8 mouse cellular contexts compared by ENCODE assay signal in the genomic region with DNA sequence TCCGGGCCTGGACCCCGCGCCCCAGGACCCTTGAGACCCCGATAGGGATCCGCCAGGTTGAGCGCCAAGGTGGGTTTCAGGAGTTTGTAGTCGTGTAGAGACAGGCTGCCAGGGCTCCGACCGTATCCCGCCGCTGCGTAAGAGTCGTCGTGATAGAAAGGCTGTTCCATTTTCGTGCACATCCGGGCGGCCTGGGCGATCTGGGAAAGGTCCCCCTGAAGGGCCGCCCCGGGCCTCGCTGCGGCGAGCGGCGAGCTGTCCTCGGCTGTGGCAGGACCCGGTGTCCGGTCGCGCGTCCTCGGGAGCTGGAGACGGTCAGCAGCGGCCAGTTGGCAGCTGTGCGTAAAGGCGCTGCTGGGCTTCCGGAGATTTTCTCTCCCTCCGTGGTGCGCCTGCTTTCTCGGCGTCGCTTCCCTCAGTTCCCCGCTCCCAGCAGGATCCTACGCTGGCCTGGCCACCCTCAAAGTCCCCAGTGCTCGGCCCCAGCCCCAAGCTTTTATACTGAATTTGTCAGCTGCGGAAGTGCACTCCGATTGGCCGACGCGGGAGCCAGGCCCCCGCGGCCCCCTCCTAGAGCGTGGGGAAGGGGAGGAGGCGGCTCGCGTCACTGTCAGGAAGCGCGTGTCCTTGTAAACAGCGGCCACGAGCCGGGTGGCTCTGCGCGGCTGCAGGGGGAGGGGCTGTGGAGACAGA. TPM values are rescaled to one million over a fixed set of nuclear protein-coding genes. Genes with fewer than 3 reads are reported as not detected.
DNase-seq lines count a peak whose midpoint lies in the region; ATAC-seq lines count a peak whose summit lies in the region.

A gene (minus strand): TSS at position 471 of the 693 bp plus-strand sequence.

- no peaks in the 10 kb centered on the region for H3K9me3 ChIP-seq in intestine, embryonic 15.5 days

- H3K4me2 ChIP-seq in intestine, embryonic 15.5 days (replicated peaks) = peak within 1 kb of the TSS; percentile 89

- under 1% methylated on average over 63 of the region's 63 CpGs for WGBS in intestine, embryonic 15.5 days

- peak; percentile 97 for DNase-seq in adipocyte (ENCODE audit: low spot score)
- peak; percentile 86 for DNase-seq in embryo, embryonic 10 days (ENCODE audit: low spot score)
- DNase-seq in gastrocnemius, postnatal 36 days = peak; percentile 95
- peak; percentile 95 to 97 for DNase-seq in left cerebral cortex, postnatal 14 days (ENCODE audit: low spot score in 2 of 2)
- DNase-seq in right cerebral cortex, postnatal 14 days = peak; percentile 91
- DNase-seq in urinary bladder, postnatal 25 days (ENCODE audit: low spot score) = peak; percentile 96

- peaks cover 63% of the 10 kb centered on the region for H3K4me1 ChIP-seq in intestine, embryonic 15.5 days (replicated peaks)

- H3K27me3 ChIP-seq in intestine, embryonic 15.5 days (replicated peaks) = no peaks in the 10 kb centered on the region

- H3K4me3 ChIP-seq in intestine, embryonic 15.5 days (replicated peaks) = peak within 1 kb of the TSS; percentile 58

- H3K9ac ChIP-seq in intestine, embryonic 15.5 days = peak within 1 kb of the TSS; percentile 67

- peak within 1 kb of the TSS; percentile 90 for H3K27ac ChIP-seq in intestine, embryonic 15.5 days

- 0 out of 2 replicates have a peak, but pooled peaks cover under 1% of the 10 kb centered on the region for H3K36me3 ChIP-seq in intestine, embryonic 15.5 days

- intact Hi-C loops in gastrocnemius, postnatal 36 days (cut with DNase I) = no loop called here
- intact Hi-C loops in left cerebral cortex, postnatal 14 days (cut with DNase I) = no loop called here

- ATAC-seq in intestine, embryonic 15.5 days = peak; percentile 67
- peak; percentile 20 for ATAC-seq in megakaryocyte-erythroid progenitor cell, adult 5-6 weeks (replicated peaks; ENCODE audit: low FRiP score, low TSS enrichment, poor library complexity, severe bottlenecking)

RNA-seq across cellular contexts. Expression of the gene that starts here (rescaled TPM):
- total RNA-seq in gastrocnemius, postnatal 36 days (2021) = 10 to 100 TPM in 1 of 2 experiments, 1 to 10 TPM in 1; 4.3 to 12.8 TPM
- polyA plus RNA-seq in intestine, embryonic 15.5 days (2015; fragmentation: Nextera tagmentation; extraction: Ambion mirVana) = 28.4 and 30.7 TPM in 2 replicates
- total RNA-seq in left cerebral cortex, postnatal 14 days (2021) = 10 to 100 TPM; 51.5 to 65.4 TPM
- total RNA-seq in megakaryocyte-erythroid progenitor cell, adult 5-6 weeks (2014; fragmentation: Nextera tagmentation) = 4.1 and 8.0 TPM in 2 replicates
- total RNA-seq in megakaryocyte-erythroid progenitor cell, adult 5-6 weeks (2017) = 57.8 and 74.2 TPM in 2 replicates

Comparison
In these comparisons a context has a peak if more than half of its experiments do, and no peak if none do; other contexts are left out.
1. Peak in every context shown above with its lines: DNase-seq, ATAC-seq, H3K4me3 ChIP-seq and H3K27ac ChIP-seq.